Mouse (Mus musculus): ENCODE results near the gene Lrrc28. TPM values are rescaled to one million over a fixed set of nuclear protein-coding genes. Genes with fewer than 3 reads are reported as not detected.

The Lrrc28 gene
- polyA plus RNA-seq, 2 experiments: 5.0 to 11.3 TPM

DNA sequence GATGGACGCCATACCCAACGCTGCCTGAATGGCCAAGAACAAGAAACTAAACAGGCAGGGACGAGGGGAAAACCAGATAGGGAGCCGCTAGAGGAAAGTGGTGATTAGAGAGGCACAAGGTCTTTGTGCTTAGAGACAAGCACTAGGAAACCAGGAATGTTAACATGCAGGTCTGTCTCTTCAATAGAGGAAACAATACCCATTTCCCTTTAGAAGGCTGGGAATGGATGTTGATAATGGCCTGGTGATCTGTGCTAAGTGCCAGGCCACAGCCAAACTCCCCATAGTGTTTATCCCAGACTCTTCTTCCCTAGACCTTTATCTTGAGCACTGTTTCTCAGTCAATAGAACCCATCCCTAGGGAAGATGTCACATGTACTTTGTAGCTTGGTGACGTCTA is 61.2 kb downstream of the Lrrc28 start:
- no peak overlapping the region for H3K27ac ChIP-seq
- H3K9me3 ChIP-seq (ENCODE audit: control insufficient read depth, low read length): no peaks in the 10 kb centered on the region
- TF ChIP-seq EP300 (IDR thresholded peaks at IDR 0.05; ENCODE audit: low read depth) (no peak), CTCF (IDR thresholded peaks at IDR 0.05; ENCODE audit: low read depth) (no peak)
- no peak overlapping the region for H3K4me3 ChIP-seq (ENCODE audit: insufficient read depth in 1 of 2, low read depth in 2 of 2, low read length in 2 of 2)
- no peaks in the 10 kb centered on the region for H3K27me3 ChIP-seq (ENCODE audit: control insufficient read depth, insufficient read depth, low read length)
- ATAC-seq (ENCODE audit: insufficient read depth) (no peak), DNase-seq (ENCODE audit: low read depth in 3 of 3, low spot score in 3 of 3) (no peak)
- H3K4me2 ChIP-seq (ENCODE audit: low read depth): no peak overlapping the region
- H3K36me3 ChIP-seq (replicated peaks; ENCODE audit: control insufficient read depth, insufficient read depth, low read depth): no peaks in the 10 kb centered on the region
- 50% methylated on average over 5 of the region's 5 CpGs for whole genome bisulfite sequencing (ENCODE audit: insufficient replicate concordance)
- H3K9ac ChIP-seq (replicated peaks): no peak overlapping the region
- no peaks in the 10 kb centered on the region for H3K4me1 ChIP-seq (replicated peaks; ENCODE audit: control insufficient read depth in 2 of 2, insufficient read depth in 2 of 2, low read length in 1 of 2)

DNA sequence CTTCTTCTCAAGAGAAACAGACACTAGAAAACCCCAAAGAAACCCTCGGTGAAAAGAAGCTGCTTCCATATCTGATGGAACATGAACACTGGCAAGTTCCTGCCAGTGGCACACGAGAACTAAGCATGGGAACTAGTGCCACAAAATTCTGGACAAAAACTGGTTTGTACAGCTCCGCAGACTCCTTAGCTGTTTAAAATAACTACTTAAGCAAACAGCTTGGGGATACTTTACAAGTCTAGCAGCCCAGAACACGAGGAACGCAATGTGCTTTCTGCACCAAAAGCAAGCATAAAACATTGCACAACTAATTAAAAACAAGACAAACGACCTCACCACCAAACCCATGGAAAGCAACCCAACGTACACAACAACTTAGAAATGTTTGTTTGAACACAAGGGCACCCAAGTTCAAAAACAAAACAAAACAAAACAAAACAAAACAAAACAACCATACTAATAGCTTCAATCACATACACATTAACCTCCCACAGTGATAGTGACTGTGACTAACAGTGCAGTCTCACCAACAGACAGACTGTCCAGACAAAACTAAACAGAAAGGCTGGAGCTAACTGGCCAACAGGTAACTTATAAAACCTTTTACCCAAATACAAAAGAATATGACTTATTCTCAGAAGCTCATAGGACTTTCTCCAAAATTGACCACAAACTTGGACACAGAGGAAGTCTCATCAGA is 66.1 kb downstream of the Lrrc28 start:
- ATAC-seq (ENCODE audit: insufficient read depth): no peak
- no peaks in the 10 kb centered on the region for H3K4me1 ChIP-seq (replicated peaks; ENCODE audit: control insufficient read depth in 2 of 2, insufficient read depth in 2 of 2, low read length in 1 of 2)
- no peak overlapping the region for H3K4me2 ChIP-seq (ENCODE audit: low read depth)
- no peak overlapping the region for H3K27ac ChIP-seq
- H3K27me3 ChIP-seq (ENCODE audit: control insufficient read depth, insufficient read depth, low read length): no peaks in the 10 kb centered on the region
- H3K36me3 ChIP-seq (replicated peaks; ENCODE audit: control insufficient read depth, insufficient read depth, low read depth): no peaks in the 10 kb centered on the region
- 46% methylated on average over 7 of the region's 7 CpGs for WGBS (ENCODE audit: insufficient replicate concordance)
- no peak for DNase-seq (ENCODE audit: low read depth in 3 of 3, low spot score in 3 of 3)
- no peak overlapping the region for H3K9ac ChIP-seq (replicated peaks)
- H3K4me3 ChIP-seq (ENCODE audit: insufficient read depth in 1 of 2, low read depth in 2 of 2, low read length in 2 of 2): no peak overlapping the region
- H3K9me3 ChIP-seq (ENCODE audit: control insufficient read depth, low read length): no peaks in the 10 kb centered on the region
- no peak for TF ChIP-seq EP300 (IDR thresholded peaks at IDR 0.05; ENCODE audit: low read depth)

DNA sequence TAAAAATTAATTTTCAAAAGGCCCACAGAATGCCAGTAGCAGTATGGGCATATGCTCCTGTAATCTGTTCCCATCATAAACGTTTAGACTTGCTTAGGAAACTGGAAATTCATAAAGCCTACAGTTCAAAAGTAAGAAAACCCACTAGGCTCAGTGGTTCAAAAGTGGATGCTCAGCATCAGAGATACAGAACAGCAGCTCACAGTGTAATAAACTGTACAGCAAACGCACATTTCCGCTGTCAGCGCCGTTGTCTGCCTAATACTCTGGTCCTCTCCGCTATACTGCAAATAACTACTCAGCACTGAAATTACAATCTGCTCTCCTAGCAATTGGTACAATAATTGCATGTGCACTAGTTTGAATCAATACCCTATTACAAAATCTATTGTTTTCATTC is 67.0 kb downstream of the Lrrc28 start:
- no peaks in the 10 kb centered on the region for H3K4me1 ChIP-seq (replicated peaks; ENCODE audit: control insufficient read depth in 2 of 2, insufficient read depth in 2 of 2, low read length in 1 of 2)
- ATAC-seq (ENCODE audit: insufficient read depth) (no peak), DNase-seq (ENCODE audit: low read depth in 3 of 3, low spot score in 3 of 3) (no peak)
- no peak overlapping the region for H3K4me2 ChIP-seq (ENCODE audit: low read depth)
- H3K36me3 ChIP-seq (replicated peaks; ENCODE audit: control insufficient read depth, insufficient read depth, low read depth): no peaks in the 10 kb centered on the region
- H3K27ac ChIP-seq: no peak overlapping the region
- no peaks in the 10 kb centered on the region for H3K9me3 ChIP-seq (ENCODE audit: control insufficient read depth, low read length)
- no peak overlapping the region for H3K4me3 ChIP-seq (ENCODE audit: insufficient read depth in 1 of 2, low read depth in 2 of 2, low read length in 2 of 2)
- no peak overlapping the region for H3K9ac ChIP-seq (replicated peaks)
- no peak for TF ChIP-seq CTCF (IDR thresholded peaks at IDR 0.05; ENCODE audit: low read depth)
- no peak for TF ChIP-seq EP300 (IDR thresholded peaks at IDR 0.05; ENCODE audit: low read depth)
- no peaks in the 10 kb centered on the region for H3K27me3 ChIP-seq (ENCODE audit: control insufficient read depth, insufficient read depth, low read length)
- 81% methylated on average over 6 of the region's 6 CpGs for WGBS (ENCODE audit: insufficient replicate concordance)

DNA sequence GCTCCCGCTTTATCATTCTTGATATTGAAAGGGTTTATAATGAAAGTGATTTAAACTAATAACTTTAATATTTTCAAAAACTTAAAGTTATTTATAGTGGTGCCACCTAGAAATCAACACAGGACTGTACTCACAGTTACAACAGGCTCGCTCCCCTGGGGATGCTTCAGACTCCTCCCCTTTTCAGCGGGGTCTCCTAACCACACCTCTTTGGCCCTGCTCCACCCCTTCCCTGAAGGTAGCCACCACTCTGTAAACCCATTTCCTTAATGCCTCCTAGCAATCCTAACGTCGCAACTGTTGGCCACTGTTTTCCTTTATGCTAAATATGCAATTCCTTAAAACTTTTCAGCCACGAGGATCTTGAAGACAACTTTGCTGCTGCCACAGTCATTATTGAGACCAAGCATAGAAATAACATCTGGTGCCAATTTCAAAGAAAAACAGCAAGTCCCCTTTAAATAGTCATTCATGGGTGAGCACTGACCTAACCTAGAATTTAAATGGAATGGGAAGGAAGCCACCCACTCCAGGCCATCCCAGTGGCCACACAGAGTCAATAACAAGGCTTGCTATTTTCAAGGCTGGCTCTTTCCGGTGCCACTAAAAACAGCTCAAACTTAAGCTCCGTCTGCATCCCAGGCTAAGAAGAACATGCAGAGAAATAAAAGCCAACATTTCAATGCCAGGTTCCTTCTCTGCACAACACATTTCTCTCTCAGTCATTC is 78.4 kb downstream of the Lrrc28 start:
- 58% methylated on average over 8 of the region's 8 CpGs for WGBS (ENCODE audit: insufficient replicate concordance)
- Histone ChIP-seq H3K4me3 (ENCODE audit: insufficient read depth in 1 of 2, low read depth in 2 of 2, low read length in 2 of 2) (no peak overlapping the region), H3K4me2 (ENCODE audit: low read depth) (no peak overlapping the region), H3K9me3 (ENCODE audit: control insufficient read depth, low read length) (no peaks in the 10 kb centered on the region), H3K27ac (no peak overlapping the region), H3K36me3 (replicated peaks; ENCODE audit: control insufficient read depth, insufficient read depth, low read depth) (no peaks in the 10 kb centered on the region), H3K9ac (replicated peaks) (no peak overlapping the region), H3K4me1 (replicated peaks; ENCODE audit: control insufficient read depth in 2 of 2, insufficient read depth in 2 of 2, low read length in 1 of 2) (no peaks in the 10 kb centered on the region), H3K27me3 (ENCODE audit: control insufficient read depth, insufficient read depth, low read length) (no peaks in the 10 kb centered on the region)
- TF ChIP-seq EP300 (IDR thresholded peaks at IDR 0.05; ENCODE audit: low read depth) (no peak), CTCF (IDR thresholded peaks at IDR 0.05; ENCODE audit: low read depth) (no peak)
- DNase-seq (ENCODE audit: low read depth in 3 of 3, low spot score in 3 of 3): no peak
- no peak for ATAC-seq (ENCODE audit: insufficient read depth)

DNA sequence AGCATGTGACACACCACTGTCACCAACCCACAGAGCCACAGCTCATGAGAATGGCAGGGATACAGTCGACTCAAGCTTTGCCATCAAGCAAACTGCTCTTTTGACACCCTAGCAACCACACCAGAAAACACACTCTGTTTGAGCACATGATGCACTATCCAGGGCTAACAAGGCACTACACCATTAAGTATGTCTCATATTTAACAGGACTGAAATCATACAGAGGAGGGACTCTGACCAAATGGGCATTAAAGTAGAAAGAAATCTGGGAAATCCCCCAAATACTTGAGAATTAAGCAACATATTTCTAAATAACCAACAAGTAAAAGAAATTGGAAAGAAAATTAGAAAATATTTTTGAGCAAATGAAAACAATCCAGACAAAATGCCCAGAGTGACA is 79.9 kb downstream of the Lrrc28 start:
- Histone ChIP-seq H3K27me3 (ENCODE audit: control insufficient read depth, insufficient read depth, low read length) (no peaks in the 10 kb centered on the region), H3K27ac (no peak overlapping the region), H3K9ac (replicated peaks) (no peak overlapping the region), H3K4me1 (replicated peaks; ENCODE audit: control insufficient read depth in 2 of 2, insufficient read depth in 2 of 2, low read length in 1 of 2) (no peaks in the 10 kb centered on the region), H3K9me3 (ENCODE audit: control insufficient read depth, low read length) (no peaks in the 10 kb centered on the region), H3K36me3 (replicated peaks; ENCODE audit: control insufficient read depth, insufficient read depth, low read depth) (no peaks in the 10 kb centered on the region), H3K4me2 (ENCODE audit: low read depth) (no peak overlapping the region), H3K4me3 (ENCODE audit: insufficient read depth in 1 of 2, low read depth in 2 of 2, low read length in 2 of 2) (no peak overlapping the region)
- no peak for TF ChIP-seq CTCF (IDR thresholded peaks at IDR 0.05; ENCODE audit: low read depth)
- TF ChIP-seq EP300 (IDR thresholded peaks at IDR 0.05; ENCODE audit: low read depth): no peak
- DNase-seq (ENCODE audit: low read depth in 3 of 3, low spot score in 3 of 3) (no peak), ATAC-seq (ENCODE audit: insufficient read depth) (no peak)
- WGBS (ENCODE audit: insufficient replicate concordance): 51% methylated on average over 1 of the region's 1 CpGs

Measured in liver, embryonic 14.5 days (tissue).